Mouse (Mus musculus) kidney, adult 9 months (tissue): ENCODE data around the gene 2510039O18Rik.

ENCODE experiments used
- DNase-seq: peaks from one replicate; pipeline ENCODE4 v3.0.0; 2022

Gene 2510039O18Rik

DNA sequence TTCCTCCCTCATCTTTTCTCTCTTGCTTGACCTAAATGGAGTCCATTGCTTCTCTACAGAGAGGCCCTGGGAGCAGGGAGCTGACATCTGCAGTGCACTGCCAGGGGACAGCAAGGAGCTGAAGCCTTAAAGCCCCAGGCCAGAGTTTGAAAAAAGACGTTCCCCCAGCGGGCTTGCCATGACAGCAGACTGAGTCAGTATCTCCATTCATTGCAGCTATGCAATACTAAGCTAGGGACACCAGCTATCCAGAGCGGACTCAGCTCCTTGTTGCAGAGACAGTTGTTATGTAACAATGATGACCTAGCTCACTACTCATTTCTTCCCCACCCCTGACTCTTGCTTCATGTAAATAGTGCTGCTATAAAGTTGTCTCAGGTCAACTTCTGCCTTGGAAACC, 54.6 kb downstream of the 2510039O18Rik start:
- DNase-seq = no peak
